Mouse (Mus musculus) ovary, adult 18-20 months (tissue): ENCODE data around the gene Mettl27.
"Not testable (repeated sequence)": the region's sequence is repeated elsewhere in the genome, so short reads cannot be mapped to it uniquely, and the experiment has no call there.

Experiments used
- DNase-seq: peaks from one replicate; pipeline ENCODE4 v3.0.0; 2022; ENCODE audit warnings: low spot score, mixed read lengths

The Mettl27 gene

DNA sequence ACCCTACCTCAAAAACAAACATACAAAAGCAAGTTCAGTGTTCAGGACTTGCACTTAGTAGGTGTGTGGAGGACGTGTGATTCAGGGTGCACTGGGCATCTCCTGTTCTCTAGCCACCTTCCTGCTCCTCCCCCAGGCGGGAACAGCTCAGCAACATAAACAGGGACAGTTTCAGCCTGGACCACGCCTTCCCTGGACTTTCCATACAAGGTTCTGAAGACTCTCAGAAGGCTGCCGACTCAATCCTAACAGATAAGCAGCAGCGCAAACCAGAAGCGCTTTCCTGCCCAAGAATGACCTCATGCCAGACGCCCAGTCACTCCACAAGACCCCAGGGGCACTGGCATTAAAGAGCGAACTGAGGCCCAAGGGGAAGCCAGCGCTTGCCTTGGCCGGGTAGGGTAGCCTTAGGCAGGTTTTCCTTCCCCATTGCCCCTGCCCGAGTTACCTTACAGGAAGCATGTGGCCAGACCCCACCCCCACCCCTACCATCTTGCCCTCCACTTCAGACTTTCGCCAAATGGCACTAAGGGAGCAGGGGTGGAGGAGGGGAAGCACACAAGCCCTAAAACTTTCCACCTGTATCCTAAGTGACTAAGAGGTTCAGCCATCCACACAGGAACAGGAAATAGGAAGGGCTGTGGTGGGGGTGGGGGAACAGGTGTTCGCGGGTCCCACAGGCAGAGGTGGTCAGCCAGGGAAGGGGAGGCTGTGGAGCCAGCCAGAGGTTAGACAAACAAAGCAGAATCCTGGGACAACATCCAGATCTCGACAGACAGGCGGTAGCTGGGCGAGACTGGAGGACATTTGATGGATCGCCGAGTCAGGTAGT, 19.1 kb downstream of the Mettl27 start:
- no peak for DNase-seq

DNA sequence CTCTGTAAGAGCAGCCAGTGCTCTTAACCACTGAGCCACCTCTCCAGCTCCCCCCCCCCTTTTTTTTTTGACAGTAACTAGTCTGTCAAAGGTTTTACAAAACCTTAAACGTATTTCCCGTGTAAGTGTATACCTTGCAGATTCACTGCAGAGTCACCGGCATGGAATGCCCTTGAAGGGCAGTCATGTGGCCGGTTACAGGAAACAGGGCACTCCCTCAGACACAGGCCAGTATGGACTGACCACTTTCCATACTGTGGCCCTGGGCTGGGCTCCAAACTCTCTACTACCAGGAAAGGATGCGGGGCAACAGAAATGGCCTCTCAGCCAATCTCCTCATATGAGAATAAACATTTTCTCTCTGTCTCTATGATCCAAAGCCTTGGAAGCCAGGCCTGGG, 23.3 kb downstream of the Mettl27 start:
- no peak for DNase-seq

DNA sequence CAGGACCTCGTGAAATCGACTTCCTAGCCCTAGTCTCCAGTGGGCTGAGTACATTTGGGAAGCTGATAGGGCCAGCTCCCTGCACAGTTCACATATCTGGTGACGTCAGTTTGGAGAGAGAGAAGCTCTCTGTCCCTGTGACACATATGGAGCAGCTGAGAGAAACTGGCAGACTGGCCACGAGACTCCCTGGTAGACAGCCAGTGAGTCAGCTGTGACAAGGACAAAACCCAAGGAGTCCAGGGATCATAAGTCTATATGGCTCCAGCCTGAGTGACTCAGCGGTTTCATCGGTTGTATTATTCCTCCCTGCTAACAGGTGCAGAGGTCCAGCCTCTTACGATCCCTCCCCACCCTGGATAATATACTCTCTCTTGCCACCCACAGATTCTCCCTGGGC, 26.9 kb downstream of the Mettl27 start:
- no peak for DNase-seq

DNA sequence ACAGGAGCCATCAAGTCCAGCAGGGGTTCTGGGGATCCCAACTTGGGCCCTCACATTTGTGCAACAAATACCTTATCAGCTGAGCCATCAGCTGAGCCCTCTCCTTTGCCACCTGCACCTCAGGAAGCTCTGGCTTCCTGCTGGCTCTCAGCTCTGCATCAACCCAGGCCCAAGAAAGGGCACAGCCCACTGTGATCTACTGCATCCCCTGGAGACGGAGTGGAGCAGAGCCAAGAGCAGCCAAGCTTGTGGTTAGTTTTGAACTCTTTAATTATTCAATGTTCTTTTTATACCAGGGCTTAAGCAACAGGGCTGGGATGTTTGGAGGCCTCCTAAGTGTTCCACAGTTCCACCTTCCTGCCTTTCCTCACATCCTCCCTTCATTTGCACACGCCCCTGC, 28.3 kb downstream of the Mettl27 start:
- DNase-seq = no peak

GRCm38 (mm10) chr5:134961519-134961918, 29.4 kb downstream of the Mettl27 start:
- DNase-seq = no peak

DNA sequence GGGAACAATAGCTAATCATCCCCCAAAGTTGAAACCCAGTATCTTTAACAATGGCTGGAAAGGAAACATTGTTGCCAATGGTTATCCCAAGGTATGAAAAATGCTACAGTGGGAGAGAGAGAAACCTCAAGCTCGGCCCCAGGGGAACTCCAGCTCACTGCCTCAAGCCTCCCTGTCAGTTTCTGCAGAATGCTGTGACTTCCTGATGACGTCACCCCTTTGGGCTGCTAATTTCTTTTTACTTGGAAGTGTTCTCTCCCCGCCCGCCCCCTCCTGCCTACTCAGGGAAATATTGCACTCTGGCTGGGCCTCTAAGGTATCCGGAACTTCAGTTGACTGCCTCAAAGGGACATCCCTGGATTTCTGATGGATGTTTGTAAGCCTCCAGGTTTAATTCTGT, 31.4 kb downstream of the Mettl27 start:
- no peak for DNase-seq

- DNase-seq = not testable (repeated sequence)
Observed at GRCm38 (mm10) chr5:134964655-134965054, 32.5 kb downstream of the Mettl27 start.

DNA sequence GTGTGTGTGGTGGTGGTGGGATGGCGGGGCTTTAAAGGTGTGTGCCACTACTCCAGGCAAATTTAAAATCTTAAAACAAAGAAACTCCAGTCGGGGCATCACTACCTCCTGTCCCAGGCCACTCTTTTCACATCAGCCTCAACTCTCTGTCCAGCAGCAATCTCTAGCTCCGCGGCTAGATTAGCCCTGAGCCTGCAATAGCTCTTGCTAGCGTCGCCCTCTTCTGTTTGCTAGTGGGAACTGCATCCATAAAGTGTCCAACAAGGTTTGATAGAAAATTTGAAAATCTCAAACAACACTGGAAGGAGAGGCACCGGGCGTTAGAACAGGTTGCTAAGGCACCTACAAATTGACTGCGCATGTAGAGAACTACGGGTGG, 33.3 kb downstream of the Mettl27 start:
- no peak for DNase-seq

GRCm38 (mm10) chr5:134965852-134966821, 34.0 kb downstream of the Mettl27 start:
- no peak for DNase-seq

- no peak for DNase-seq
Observed at GRCm38 (mm10) chr5:134967164-134967944, 35.2 kb downstream of the Mettl27 start.

GRCm38 (mm10) chr5:134970671-134971070, 38.5 kb downstream of the Mettl27 start:
- no peak for DNase-seq

DNA sequence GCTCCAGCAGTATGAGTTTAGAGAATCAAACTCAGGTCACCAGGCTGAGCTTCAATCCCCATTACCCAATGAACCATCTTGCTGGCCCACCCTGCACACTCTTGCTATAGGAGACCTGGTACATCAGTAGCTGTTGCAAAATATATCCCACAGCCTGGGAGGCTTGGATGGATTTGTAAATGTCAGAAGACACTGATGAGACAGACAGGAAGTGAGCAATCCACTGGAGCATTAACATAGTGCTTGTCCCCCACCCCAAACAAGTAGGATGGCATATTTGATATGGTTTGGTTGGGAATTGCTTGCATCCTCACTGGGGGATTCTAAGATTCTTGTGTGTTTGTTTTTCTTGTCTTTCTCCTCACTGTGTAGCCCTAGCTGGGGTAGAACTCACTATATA, 40.9 kb downstream of the Mettl27 start:
- DNase-seq = no peak

DNA sequence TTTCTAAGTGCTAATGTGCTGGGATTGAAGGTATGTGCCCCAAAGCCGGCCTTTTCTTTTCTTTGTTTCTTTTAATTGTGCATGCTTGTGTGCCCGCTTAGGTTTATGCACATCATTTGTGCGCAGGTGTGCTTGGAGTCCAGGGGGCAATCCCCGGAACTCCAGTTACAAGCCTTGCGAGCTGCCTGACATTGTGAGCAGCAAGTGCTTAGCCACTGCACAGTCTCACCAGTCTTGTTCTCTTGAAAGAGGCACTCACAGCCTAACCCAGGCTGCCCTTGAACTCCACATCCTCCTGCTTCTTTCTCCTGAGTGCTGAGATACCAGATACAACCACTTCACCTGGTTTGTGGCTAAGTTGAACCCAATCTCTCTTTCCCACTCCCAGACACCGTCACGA, 41.4 kb downstream of the Mettl27 start:
- no peak for DNase-seq

- DNase-seq = peak; percentile 57
Observed at GRCm38 (mm10) chr5:134974294-134974693, 42.1 kb downstream of the Mettl27 start.

DNA sequence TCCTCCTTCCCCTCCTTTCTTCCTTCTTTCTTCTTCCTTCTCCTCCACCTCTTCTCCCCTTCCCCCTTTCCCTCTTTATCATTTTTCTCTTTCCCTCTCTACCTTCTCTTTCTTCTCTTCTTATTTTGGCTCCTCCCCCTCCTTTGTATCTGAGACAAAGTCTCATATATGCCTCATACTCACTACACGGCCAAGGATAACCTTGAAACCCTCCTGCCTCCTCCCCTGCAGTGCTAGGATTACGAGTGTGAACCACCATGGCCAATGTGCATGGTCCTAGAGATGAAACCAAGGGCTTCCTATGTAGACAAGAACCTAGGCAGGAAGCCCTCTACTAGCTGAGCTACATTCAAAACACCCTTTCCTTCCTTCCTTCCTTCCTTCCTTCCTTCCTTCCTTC, 42.8 kb downstream of the Mettl27 start:
- DNase-seq = no peak

- DNase-seq = no peak
Observed at GRCm38 (mm10) chr5:134976164-134976563, 44.0 kb downstream of the Mettl27 start.

DNA sequence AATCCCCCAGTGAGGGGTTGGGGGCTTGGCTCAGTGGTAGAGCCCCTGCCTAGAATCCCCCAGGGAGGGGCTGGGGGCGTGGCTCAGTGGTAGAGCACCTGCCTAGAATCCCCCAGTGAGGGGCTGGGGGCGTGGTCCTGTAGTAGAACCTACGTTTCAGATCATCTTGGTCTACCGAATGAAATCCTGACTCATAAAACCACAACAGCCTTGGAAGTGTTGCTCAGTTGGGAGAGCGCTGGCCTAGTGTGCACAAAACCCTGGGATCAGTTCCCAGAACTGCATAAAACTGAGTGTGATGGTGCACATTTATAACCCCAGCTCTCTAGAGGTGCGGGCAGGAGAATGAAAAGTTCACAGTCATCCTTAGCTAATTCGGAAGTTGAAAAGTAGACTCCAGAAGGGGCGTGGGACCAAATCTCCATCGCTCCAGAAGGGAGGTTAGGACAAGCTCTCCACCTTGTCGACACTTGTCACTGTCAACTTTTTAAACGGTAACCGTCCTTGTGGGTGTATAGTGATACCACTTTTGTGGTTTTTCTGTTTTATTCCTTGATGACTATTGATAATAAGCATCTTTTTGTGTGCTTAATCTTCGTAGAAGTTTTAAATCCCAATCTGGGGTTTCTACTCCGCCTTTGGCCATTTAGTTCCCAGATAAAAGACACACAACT, 44.5 kb downstream of the Mettl27 start:
- DNase-seq = no peak

- no peak for DNase-seq
Observed at GRCm38 (mm10) chr5:134977837-134978236, 45.7 kb downstream of the Mettl27 start.

GRCm38 (mm10) chr5:134981149-134981548, 49.0 kb downstream of the Mettl27 start:
- DNase-seq = no peak

- no peak for DNase-seq
Observed at GRCm38 (mm10) chr5:134983111-134983510, 50.9 kb downstream of the Mettl27 start.

DNA sequence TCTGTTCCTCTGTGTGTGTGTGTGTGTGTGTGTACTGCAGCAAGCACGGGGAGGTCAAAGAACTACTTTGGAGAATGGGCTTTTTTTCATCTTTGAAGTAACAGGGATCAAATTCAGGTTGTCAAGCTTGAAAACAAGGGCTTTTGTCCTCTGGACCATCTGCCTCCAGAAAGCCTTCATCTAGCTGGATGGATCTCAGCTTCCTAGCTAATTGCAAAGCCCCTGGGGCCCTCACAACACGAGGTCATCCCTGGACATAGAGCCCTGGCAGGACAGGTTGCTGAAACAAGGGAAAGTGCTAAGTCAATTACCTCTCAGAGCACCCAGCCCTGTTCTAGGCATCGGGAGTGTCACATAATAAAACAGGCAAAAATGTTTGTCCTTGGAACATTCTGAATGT, 51.6 kb downstream of the Mettl27 start:
- DNase-seq = no peak
